Mouse (Mus musculus): ENCODE measurements around the gene Mcpt4.
"Not testable (repeated sequence)": the region's sequence is repeated elsewhere in the genome, so short reads cannot be mapped to it uniquely, and the experiment has no call there.

Gene Mcpt4

GRCm38 (mm10) chr14:56062213-56062612, at the start of gene Mcpt4:
Gene Mcpt4, minus strand, starts transcription at chr14:56062313.
- not testable (repeated sequence) for DNase-seq

DNA sequence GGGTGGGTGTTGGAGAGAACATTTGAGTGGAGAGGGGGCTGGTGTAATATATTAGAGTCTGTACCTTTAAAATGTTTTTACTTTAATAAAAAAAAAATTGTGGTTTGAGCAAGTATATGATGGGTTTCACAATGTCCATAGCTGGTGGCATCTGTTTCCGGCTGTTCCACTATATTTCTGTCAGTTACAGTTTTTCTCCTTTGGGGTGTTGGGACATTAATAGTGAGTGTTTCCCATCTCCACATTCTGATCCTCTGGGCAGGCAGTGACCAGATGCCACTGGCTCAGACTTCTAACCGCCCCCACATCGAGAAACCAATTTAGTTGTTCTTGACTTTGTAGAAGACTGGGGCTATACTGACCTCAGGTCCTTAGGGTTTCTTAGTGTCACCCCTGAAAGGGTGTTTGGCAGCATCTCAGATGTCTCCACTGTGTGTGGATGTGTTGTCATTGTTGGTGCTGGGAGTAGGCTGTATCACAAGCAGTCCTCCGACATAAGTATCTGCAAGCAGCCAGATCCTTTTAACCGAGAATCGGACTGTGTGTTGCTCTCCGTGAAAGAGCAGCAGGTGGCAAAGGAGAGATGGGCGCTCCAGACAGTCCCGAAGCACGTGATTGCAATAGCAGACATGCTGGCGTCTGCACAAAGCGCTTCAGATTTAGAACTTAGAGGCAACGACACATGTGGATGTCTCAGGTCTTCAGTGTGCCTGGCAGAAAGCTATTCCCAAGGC, 43.5 kb upstream of the Mcpt4 start:
- no peak for DNase-seq

- no peak for DNase-seq
These were observed 42.9 kb upstream of the Mcpt4 start for GRCm38 (mm10) chr14:56105016-56105415.

DNA sequence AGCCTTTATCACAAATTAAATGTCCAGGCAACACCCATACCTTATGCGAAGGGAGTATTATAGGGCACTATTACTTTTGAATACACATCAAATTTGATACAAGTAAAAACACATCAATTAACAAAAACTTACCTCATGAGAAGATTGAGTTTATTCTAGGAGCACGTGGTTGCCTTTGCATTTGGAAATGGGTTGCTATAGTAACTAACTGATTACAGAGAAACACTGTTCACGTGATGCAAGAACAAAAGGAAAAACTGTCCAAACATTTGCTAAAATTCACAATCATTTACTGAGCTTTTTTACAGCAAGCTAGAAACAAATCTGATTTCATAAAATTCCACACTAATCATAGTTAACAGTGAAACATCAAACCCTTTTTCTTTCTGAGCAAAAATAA, 41.3 kb upstream of the Mcpt4 start:
- DNase-seq, result no peak

GRCm38 (mm10) chr14:56102386-56102785, 40.3 kb upstream of the Mcpt4 start, which contains the start of gene Ctsg:
Gene Ctsg, minus strand, starts transcription at chr14:56102574.
- DNase-seq, result no peak

DNA sequence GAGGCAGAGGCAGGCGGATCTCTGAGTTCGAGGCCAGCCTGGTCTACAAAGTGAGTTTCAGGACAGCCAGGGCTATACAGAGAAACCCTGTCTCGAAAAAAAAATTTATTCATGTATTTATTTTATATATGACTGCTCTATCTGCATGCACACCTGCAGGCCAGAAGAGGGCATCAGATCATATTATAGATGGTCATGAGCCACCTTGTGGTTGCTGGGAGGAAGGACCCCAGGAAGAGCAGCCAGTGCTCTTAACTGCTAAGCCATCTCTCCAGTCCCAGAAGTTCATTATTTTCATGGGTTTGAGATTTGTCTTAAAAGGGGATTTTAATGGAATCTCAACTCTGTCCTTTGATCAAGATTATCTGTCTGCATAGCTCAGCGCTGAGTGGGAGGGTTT, 36.8 kb upstream of the Mcpt4 start:
- DNase-seq, result peak; percentile 15

GRCm38 (mm10) chr14:56097597-56097996, 35.5 kb upstream of the Mcpt4 start:
- DNase-seq, result no peak

DNA sequence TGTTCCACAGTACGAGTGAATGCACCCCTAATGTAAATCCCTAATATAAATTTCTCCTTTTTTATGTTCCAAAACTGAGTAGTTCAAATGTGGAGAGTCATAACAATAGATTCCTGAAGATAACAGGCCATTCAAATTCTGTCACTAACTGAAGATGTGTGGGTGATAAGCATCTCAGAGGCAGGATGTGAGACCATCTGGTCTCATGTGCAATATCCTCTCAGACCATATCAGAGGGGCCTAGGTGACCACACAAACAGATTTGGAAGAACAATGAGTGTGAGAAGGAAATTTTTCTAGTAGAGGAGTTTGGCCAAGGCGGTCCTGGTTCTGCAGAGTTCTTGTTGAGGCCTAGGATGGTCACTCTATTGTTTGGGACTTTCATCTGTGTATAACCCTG, 31.2 kb upstream of the Mcpt4 start:
- no peak for DNase-seq

DNA sequence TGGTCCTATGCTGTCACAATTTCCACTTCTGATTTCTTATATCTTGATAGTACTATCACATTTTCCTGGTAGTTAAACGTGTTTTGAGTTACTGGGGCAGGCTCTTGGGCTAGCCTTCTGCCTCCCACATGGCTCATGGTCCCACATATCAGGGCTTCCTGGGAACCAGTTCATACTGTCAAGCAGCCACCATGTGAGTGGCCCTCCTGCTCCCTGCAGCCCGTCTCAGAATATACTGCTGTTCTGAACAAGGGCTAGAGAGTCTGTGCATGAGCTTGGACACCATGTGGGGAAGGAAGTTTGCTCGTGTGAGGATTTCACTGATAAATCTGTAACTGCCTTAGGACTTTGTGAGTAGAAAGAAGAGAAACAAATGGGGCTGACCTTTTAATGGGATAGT, 24.6 kb upstream of the Mcpt4 start:
- no peak for DNase-seq

DNA sequence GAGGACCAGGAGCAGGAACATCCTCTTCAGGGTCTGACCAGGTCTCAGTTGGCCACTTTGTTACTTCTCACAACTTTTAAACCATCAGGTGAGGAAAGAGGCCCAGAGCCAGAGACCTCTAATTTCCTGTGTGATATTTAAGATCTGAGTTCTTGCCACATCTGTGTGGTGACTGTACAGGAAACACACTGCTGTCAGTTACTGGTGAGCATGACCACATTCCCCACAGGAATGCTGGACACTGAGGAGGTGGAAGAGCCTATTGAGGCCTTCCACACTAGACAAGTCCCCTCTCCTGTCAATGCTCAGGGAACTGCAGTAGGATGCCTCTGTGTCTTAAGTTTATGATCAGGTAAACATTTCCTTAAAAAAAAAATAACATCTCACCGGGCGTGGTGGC, 23.1 kb upstream of the Mcpt4 start, which contains the start of gene Mcpt8:
TSS of gene Mcpt8 (minus strand) at position 107 of the 400 bp plus-strand sequence.
- no peak for DNase-seq

DNA sequence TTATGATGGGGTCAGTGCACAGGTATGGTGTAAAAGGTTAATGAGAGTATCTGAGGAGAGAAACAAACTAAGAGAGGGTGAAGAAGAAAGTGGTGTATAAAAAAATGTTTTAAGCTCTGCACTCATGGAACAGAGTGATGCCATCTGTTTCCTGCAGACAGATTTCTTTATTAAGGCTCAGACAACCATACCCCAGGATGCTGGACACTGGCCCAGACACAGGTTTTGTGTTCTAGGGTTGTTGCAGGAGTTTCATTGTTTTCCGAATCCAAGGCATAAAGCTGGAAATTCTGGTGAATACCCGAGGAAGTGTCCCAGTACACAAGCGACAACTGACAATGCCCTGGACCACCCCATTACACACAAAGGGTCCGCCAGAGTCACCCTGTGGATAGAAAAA, 19.9 kb upstream of the Mcpt4 start:
- DNase-seq, result no peak

DNA sequence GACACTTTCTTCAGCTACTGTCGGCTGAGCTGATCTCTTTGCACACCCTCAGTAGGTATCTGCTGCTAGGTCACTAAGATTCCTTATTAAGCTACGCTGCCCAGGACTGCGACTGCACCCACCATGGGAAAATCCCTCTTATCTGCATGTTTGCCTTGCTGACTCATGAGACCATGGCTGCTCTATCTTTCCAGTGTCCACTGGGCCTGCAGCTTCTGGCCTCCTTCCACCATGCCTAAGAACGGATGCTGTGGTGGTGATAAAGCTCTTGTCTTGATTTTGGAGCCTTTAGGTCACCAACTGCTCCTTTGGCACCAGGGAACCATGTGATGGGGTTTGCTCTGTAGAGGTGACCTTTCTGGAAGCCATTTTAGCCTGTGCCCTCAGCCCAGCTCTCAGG, 4.4 kb downstream of the Mcpt4 start:
- no peak for DNase-seq

DNA sequence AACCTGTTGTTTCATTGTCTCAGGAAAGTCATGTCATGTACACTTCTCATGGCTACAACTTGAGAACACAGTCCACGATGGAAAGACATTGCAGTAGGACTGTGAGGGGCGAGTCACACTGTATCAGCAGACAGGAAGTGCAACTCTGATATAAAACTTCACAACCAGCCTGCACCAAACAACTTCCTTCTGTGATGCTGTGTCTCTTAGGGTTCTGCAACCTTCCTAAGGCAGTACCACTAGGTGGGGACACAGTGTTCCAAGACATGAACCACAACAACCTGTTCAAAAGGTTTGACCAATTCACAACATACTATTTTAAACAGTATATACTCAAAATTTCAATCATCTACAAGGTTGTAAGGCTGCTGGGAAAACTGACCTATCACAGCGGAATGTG, 6.7 kb downstream of the Mcpt4 start:
- no peak for DNase-seq

DNA sequence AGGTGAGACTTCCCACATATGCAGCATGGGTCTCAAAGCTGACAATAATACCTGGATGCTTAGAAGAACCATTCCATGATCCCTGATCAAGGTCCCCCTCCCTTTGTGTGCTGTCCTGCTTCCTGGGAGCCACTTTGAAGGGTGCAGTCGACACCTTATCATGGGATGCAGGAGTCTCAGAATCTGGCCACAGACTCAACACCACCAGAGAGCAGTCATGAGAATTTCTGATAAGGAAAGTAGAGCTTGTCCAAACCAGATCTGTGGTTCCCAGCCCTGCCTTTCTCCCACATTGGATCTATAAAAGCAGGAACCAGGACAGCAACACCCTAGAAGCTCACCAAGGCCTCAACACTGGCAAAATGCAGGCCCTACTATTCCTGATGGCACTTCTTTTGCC, 20.3 kb downstream of the Mcpt4 start, which contains the start of gene Mcpt2:
TSS of gene Mcpt2 (plus strand) at position 250 of the 400 bp plus-strand sequence.
- DNase-seq, result not testable (repeated sequence)

- no peak for DNase-seq
These were observed 27.7 kb downstream of the Mcpt4 start for GRCm38 (mm10) chr14:56034433-56034832.

DNA sequence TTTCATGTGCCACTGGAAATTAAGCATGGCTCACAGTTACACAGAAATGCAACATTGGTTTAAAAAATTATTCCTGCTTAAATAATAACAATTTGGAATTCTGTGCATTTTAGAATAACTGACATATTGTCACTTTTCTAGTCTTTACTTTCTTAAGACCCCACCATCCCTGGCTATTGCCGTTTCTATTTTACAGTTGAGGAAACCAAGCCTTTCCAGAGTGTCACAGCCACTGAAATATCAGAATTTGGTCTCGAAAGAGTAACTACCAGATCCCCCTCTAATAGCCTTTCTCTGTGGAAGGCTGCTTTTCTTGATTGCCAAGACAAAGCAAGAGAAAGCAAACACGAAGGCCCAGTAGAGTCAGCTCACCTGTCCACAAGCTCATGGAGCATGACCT, 31.7 kb downstream of the Mcpt4 start, which contains the start of gene Mcpt9:
TSS of gene Mcpt9 (minus strand) at position 101 of the 400 bp plus-strand sequence.
- DNase-seq, result not testable (repeated sequence)

GRCm38 (mm10) chr14:56021305-56021704, 40.8 kb downstream of the Mcpt4 start:
- not testable (repeated sequence) for DNase-seq

GRCm38 (mm10) chr14:56019446-56019845, 42.7 kb downstream of the Mcpt4 start:
- DNase-seq, result no peak

DNA sequence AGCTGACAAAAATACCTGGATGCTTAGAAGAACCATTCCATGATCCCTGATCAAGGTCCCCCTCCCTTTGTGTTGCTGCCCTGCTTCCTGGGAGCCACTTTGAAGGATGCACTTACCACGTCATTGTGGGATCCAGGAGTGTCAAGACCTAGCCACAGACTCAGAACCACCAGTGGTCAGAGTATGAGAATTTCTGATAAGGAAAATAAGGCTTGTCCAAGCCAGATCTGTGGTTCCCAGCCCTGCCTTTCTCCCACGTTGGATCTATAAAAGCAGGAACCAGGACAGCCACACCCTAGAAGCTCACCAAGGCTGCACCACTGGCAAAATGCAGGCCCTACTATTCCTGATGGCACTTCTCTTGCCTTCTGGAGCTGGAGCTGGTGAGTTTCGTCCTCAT, 44.4 kb downstream of the Mcpt4 start, which contains the start of gene Mcpt1:
TSS of gene Mcpt1 (plus strand) at position 301 of the 400 bp plus-strand sequence.
- not testable (repeated sequence) for DNase-seq

DNA sequence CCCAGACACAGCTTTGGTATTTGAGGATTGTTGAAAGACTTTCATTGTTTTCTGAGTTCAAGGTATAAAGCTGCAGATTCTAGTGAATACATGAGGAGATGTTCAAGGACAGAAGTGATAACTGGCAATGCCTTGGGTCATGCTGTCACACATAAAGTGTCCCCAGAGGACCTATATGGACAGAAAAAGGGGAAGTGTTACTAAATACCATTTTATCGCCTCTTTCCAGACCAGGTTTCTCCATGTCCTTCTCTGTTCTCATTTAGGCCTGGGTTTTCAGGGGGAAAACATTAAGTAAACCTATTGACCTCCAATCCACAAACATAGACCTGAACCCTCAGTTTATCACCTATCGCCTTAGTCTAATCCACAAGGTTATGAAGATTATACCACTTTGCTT, 48.2 kb downstream of the Mcpt4 start:
- DNase-seq, result no peak

- no peak for DNase-seq
These were observed 49.0 kb downstream of the Mcpt4 start for GRCm38 (mm10) chr14:56013147-56013546.
